9 mouse cellular contexts compared by ENCODE assay signal in genomic region chr16:37585129-37585563, GRCm38 (mm10). TPM values are rescaled to one million over a fixed set of nuclear protein-coding genes. Genes with fewer than 3 reads are reported as not detected.
A peak's percentile ranks its signal among the peaks of the same experiment; 100 is the strongest.
DNase-seq lines count a peak whose midpoint lies in the region; ATAC-seq and TF ChIP-seq lines count a peak whose summit lies in the region.
"Had no signal": no experiment of that assay in that cellular context is flagged by ENCODE, and none has a peak within 500 bp of the region (broad histone marks: within the 10 kb centered on the region; RNA-seq: fewer than 3 reads in every experiment).

No protein-coding gene starts in this region.

- no peaks in the 10 kb centered on the region for H3K36me3 ChIP-seq in kidney, embryonic 14.5 days (ENCODE audit: control insufficient read depth, insufficient read depth, low read length)
- H3K36me3 ChIP-seq in forebrain, embryonic 11.5 days (ENCODE audit: control insufficient read depth, insufficient read depth, low read length) = no peaks in the 10 kb centered on the region
- no peaks in the 10 kb centered on the region for H3K36me3 ChIP-seq in forebrain, postnatal 0 days (ENCODE audit: insufficient read depth)
- H3K36me3 ChIP-seq in midbrain, embryonic 14.5 days (ENCODE audit: control insufficient read depth, insufficient read depth, low read length) = no peaks in the 10 kb centered on the region

- H3K27ac ChIP-seq in kidney, embryonic 14.5 days (ENCODE audit: low read depth, low read length) = no peak overlapping the region
- peak overlapping the region; percentile 95; the same call in 1 of the 2 replicates for H3K27ac ChIP-seq in forebrain, embryonic 11.5 days (ENCODE audit: low read depth, low read length)
- H3K27ac ChIP-seq in forebrain, postnatal 0 days (ENCODE audit: low read depth, low read length) = peak overlapping the region; percentile 92
- H3K27ac ChIP-seq in midbrain, embryonic 14.5 days (replicated peaks; ENCODE audit: low read depth, low read length) = peak overlapping the region; percentile 90
- H3K27ac ChIP-seq: macrophage had no signal

- no peak overlapping the region for H3K4me3 ChIP-seq in kidney, embryonic 14.5 days (ENCODE audit: low read length)
- no peak overlapping the region for H3K4me3 ChIP-seq in forebrain, embryonic 11.5 days (ENCODE audit: low read depth, low read length)
- H3K4me3 ChIP-seq in forebrain, postnatal 0 days (ENCODE audit: low read depth, low read length) = no peak overlapping the region
- H3K4me3 ChIP-seq in midbrain, embryonic 14.5 days (replicated peaks; ENCODE audit: low read depth, low read length) = no peak overlapping the region
- H3K4me3 ChIP-seq: erythroblast, embryonic 14.5 days had no signal

- H3K4me1 ChIP-seq in kidney, embryonic 14.5 days (ENCODE audit: control insufficient read depth, insufficient read depth, low read length) = 0 out of 2 replicates have a peak, but pooled peaks cover 5% of the 10 kb centered on the region
- H3K4me1 ChIP-seq in forebrain, embryonic 11.5 days (replicated peaks; ENCODE audit: control insufficient read depth, insufficient read depth, low read length) = peaks cover 6% of the 10 kb centered on the region; the same call in 1 of the 2 replicates
- H3K4me1 ChIP-seq in forebrain, postnatal 0 days (ENCODE audit: insufficient read depth) = peaks cover 11% of the 10 kb centered on the region; the same call in 1 of the 2 replicates
- H3K4me1 ChIP-seq in midbrain, embryonic 14.5 days (ENCODE audit: control insufficient read depth, insufficient read depth, low read length) = peaks cover 39% of the 10 kb centered on the region

- no peaks in the 10 kb centered on the region for H3K9me3 ChIP-seq in kidney, embryonic 14.5 days (ENCODE audit: control insufficient read depth, low read length)
- no peaks in the 10 kb centered on the region for H3K9me3 ChIP-seq in forebrain, embryonic 11.5 days (ENCODE audit: control insufficient read depth, low read length)
- no peaks in the 10 kb centered on the region for H3K9me3 ChIP-seq in forebrain, postnatal 0 days (ENCODE audit: low read length)
- H3K9me3 ChIP-seq in midbrain, embryonic 14.5 days (ENCODE audit: control insufficient read depth, low read length) = no peaks in the 10 kb centered on the region

- H3K27me3 ChIP-seq in kidney, embryonic 14.5 days (ENCODE audit: control insufficient read depth, insufficient read depth, low read length) = no peaks in the 10 kb centered on the region
- no peaks in the 10 kb centered on the region for H3K27me3 ChIP-seq in forebrain, embryonic 11.5 days (ENCODE audit: control insufficient read depth, insufficient read depth, low read length)
- no peaks in the 10 kb centered on the region for H3K27me3 ChIP-seq in forebrain, postnatal 0 days (ENCODE audit: insufficient read depth, low read length)
- H3K27me3 ChIP-seq in midbrain, embryonic 14.5 days (ENCODE audit: control insufficient read depth, insufficient read depth, low read length) = no peaks in the 10 kb centered on the region

- H3K9ac ChIP-seq in kidney, embryonic 14.5 days (ENCODE audit: low read depth, low read length) = no peak overlapping the region
- H3K9ac ChIP-seq in forebrain, embryonic 11.5 days (ENCODE audit: low read length) = peak overlapping the region; percentile 59
- no peak overlapping the region for H3K9ac ChIP-seq in forebrain, postnatal 0 days
- peak overlapping the region; percentile 42; the same call in 1 of the 2 replicates for H3K9ac ChIP-seq in midbrain, embryonic 14.5 days (replicated peaks; ENCODE audit: low read length)

- 70% methylated on average over 8 of the region's 8 CpGs for WGBS in kidney, embryonic 14.5 days
- WGBS in forebrain, embryonic 11.5 days = 48% methylated on average over 8 of the region's 8 CpGs
- WGBS in forebrain, postnatal 0 days = 42% methylated on average over 8 of the region's 8 CpGs
- WGBS in midbrain, embryonic 14.5 days = 29% methylated on average over 8 of the region's 8 CpGs

- 0 out of 2 replicates have a peak, but pooled peaks have one; percentile 16 for ATAC-seq in kidney, embryonic 14.5 days (ENCODE audit: low FRiP score, low TSS enrichment)
- ATAC-seq in forebrain, embryonic 11.5 days (replicated peaks; ENCODE audit: low FRiP score) = peak; percentile 32
- ATAC-seq in forebrain, postnatal 0 days = peak; percentile 38
- peak; percentile 39 for ATAC-seq in midbrain, embryonic 14.5 days (ENCODE audit: low FRiP score, low TSS enrichment)
- ATAC-seq in activated CD4-positive, CD25-positive, alpha-beta regulatory T cell, adult 4 months = no peak

- H3K4me2 ChIP-seq in kidney, embryonic 14.5 days (replicated peaks; ENCODE audit: low read depth, low read length) = no peak overlapping the region
- H3K4me2 ChIP-seq in forebrain, embryonic 11.5 days (ENCODE audit: low read depth, low read length, severe bottlenecking) = peak overlapping the region; percentile 54; the same call in 1 of the 2 replicates
- H3K4me2 ChIP-seq in forebrain, postnatal 0 days (ENCODE audit: low read depth) = peak overlapping the region; percentile 48; the same call in 1 of the 2 replicates
- peak overlapping the region; percentile 45 for H3K4me2 ChIP-seq in midbrain, embryonic 14.5 days (ENCODE audit: low read length)

- TF ChIP-seq CTCF in forebrain, postnatal 0 days (IDR thresholded peaks at IDR 0.05; ENCODE audit: low read depth) = no peak

- DNase-seq in kidney, adult 11 months = no peak
- no peak for DNase-seq in forebrain, embryonic 11.5 days (ENCODE audit: low spot score)
- peak; percentile 37 for DNase-seq in forebrain, postnatal 0 days
- no peak for DNase-seq in midbrain, embryonic 14.5 days
- no peak for DNase-seq in ovary, postnatal 10 days (ENCODE audit: low spot score)

RNA-seq across cellular contexts. Expression of gene Hgd, which starts 5.2 kb away (rescaled TPM):
- polyA plus RNA-seq in kidney, embryonic 14.5 days (2014; fragmentation: Nextera tagmentation; extraction: Ambion mirVana) = 0.26 and 0.53 TPM in 2 replicates
- polyA plus RNA-seq in forebrain, embryonic 11.5 days (2014; fragmentation: Nextera tagmentation; extraction: Ambion mirVana) = 0.28 TPM in 1 of 2 replicates, not detected in the other
- not detected in 2 replicates for total RNA-seq in forebrain, postnatal 0 days (2014; rRNA removed)
- polyA plus RNA-seq in forebrain, postnatal 0 days (2015; fragmentation: Nextera tagmentation; extraction: Ambion mirVana) = 0.44 TPM in 1 of 2 replicates, not detected in the other
- polyA plus RNA-seq in midbrain, embryonic 14.5 days (2014; fragmentation: Nextera tagmentation; extraction: Ambion mirVana) = 0.13 TPM in 1 of 2 replicates, not detected in the other
- polyA plus RNA-seq in activated CD4-positive, CD25-positive, alpha-beta regulatory T cell, adult 4 months (2017; shearing (Covaris generic)) = not detected
- polyA plus RNA-seq: erythroblast, embryonic 14.5 days; macrophage had no signal

RNA-seq across cellular contexts. Expression of gene Rabl3, which starts 45.5 kb away (rescaled TPM):
- polyA plus RNA-seq in kidney, embryonic 14.5 days (2014; fragmentation: Nextera tagmentation; extraction: Ambion mirVana) = 21.4 and 28.6 TPM in 2 replicates
- 39.2 and 42.3 TPM in 2 replicates for polyA plus RNA-seq in forebrain, embryonic 11.5 days (2014; fragmentation: Nextera tagmentation; extraction: Ambion mirVana)
- 4.7 and 8.2 TPM in 2 replicates for total RNA-seq in forebrain, postnatal 0 days (2014; rRNA removed)
- 9.9 and 12.4 TPM in 2 replicates for polyA plus RNA-seq in forebrain, postnatal 0 days (2015; fragmentation: Nextera tagmentation; extraction: Ambion mirVana)
- 20.5 and 26.3 TPM in 2 replicates for polyA plus RNA-seq in midbrain, embryonic 14.5 days (2014; fragmentation: Nextera tagmentation; extraction: Ambion mirVana)
- 10 to 100 TPM; 10.5 to 13.3 TPM for polyA plus RNA-seq in activated CD4-positive, CD25-positive, alpha-beta regulatory T cell, adult 4 months (2017; shearing (Covaris generic))

RNA-seq across cellular contexts. Expression of gene Gtf2e1, which starts 45.6 kb away (rescaled TPM):
- 16.6 and 33.9 TPM in 2 replicates for polyA plus RNA-seq in kidney, embryonic 14.5 days (2014; fragmentation: Nextera tagmentation; extraction: Ambion mirVana)
- 56.5 and 60.9 TPM in 2 replicates for polyA plus RNA-seq in forebrain, embryonic 11.5 days (2014; fragmentation: Nextera tagmentation; extraction: Ambion mirVana)
- 32.7 and 34.2 TPM in 2 replicates for total RNA-seq in forebrain, postnatal 0 days (2014; rRNA removed)
- 24.5 and 25.2 TPM in 2 replicates for polyA plus RNA-seq in forebrain, postnatal 0 days (2015; fragmentation: Nextera tagmentation; extraction: Ambion mirVana)
- 29.8 and 41.5 TPM in 2 replicates for polyA plus RNA-seq in midbrain, embryonic 14.5 days (2014; fragmentation: Nextera tagmentation; extraction: Ambion mirVana)
- 10 to 100 TPM; 10.3 to 12.9 TPM for polyA plus RNA-seq in activated CD4-positive, CD25-positive, alpha-beta regulatory T cell, adult 4 months (2017; shearing (Covaris generic))

Comparison
In these comparisons a context has a peak if more than half of its experiments do, and no peak if none do; other contexts are left out.
1. H3K9ac ChIP-seq: peak in forebrain, embryonic 11.5 days (single experiment) and midbrain, embryonic 14.5 days (single experiment); none in kidney, embryonic 14.5 days (single experiment) and forebrain, postnatal 0 days (single experiment).